ENCODE assay signal across 8 mouse cellular contexts in genomic region chr16:75092471-75093130, GRCm38 (mm10).
DNase-seq lines count a peak whose midpoint lies in the region; ATAC-seq lines count a peak whose summit lies in the region.

No protein-coding gene starts in this region.

- no peaks in the 10 kb centered on the region for H3K27me3 ChIP-seq in lung, embryonic 15.5 days

- no peak for ATAC-seq in lung, embryonic 15.5 days (ENCODE audit: borderline replicate concordance, extremely low read depth, low FRiP score, low TSS enrichment)
- no peak for ATAC-seq in granulocyte monocyte progenitor cell, adult 5-6 weeks (replicated peaks; ENCODE audit: poor library complexity, severe bottlenecking)

- no peak overlapping the region for H3K9ac ChIP-seq in lung, embryonic 15.5 days

- no peak overlapping the region for H3K27ac ChIP-seq in lung, embryonic 15.5 days

- no peaks in the 10 kb centered on the region for H3K9me3 ChIP-seq in lung, embryonic 15.5 days

- peak overlapping the region; percentile 0 for H3K4me3 ChIP-seq in lung, embryonic 15.5 days

- WGBS in lung, embryonic 15.5 days, result 13% methylated on average over 12 of the region's 12 CpGs

- H3K36me3 ChIP-seq in lung, embryonic 15.5 days, result no peaks in the 10 kb centered on the region

- H3K4me1 ChIP-seq in lung, embryonic 15.5 days, result peaks cover 7% of the 10 kb centered on the region; the same call in 1 of the 2 replicates

- peak; percentile 15 to 16 for DNase-seq in cerebellum, postnatal 10 days
- no peak for DNase-seq in cerebellum, postnatal 4 days (ENCODE audit: low spot score in 2 of 2)
- no peak for DNase-seq in lung, postnatal 10 days
- DNase-seq in layer of hippocampus, postnatal 36 days, result peak; percentile 13 to 34
- DNase-seq in right cerebral cortex, postnatal 25 days, result peak; percentile 38
- DNase-seq in kidney, postnatal 25 days, result no peak

- H3K4me2 ChIP-seq in lung, embryonic 15.5 days, result peak overlapping the region; percentile 45

Comparison
In these comparisons a context has a peak if more than half of its experiments do, and no peak if none do; other contexts are left out.
1. DNase-seq: peak in cerebellum, postnatal 10 days (2 of 2), layer of hippocampus, postnatal 36 days (2 of 2) and right cerebral cortex, postnatal 25 days (single experiment); none in cerebellum, postnatal 4 days (0 of 2), lung, postnatal 10 days (single experiment) and kidney, postnatal 25 days (0 of 2).